Mouse (Mus musculus): ENCODE data around the gene Lingo4.

DNA sequence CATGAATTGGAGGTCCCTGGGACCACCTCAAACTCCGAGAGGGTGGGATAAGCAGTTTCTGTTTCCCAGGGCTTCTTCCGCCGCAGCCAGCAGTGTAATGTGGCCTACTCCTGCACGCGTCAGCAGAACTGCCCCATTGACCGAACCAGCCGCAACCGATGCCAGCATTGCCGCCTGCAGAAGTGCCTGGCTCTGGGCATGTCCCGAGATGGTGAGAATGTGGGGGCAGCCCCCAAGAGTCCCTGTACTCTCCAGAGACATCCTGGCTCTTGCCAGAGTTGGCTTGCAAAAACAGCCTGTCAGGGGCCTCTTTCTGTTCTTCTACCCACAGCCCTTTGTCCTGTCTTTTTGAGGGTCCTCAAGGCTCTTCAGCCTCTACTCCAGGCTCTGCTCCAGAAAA, 10.9 kb upstream of the Lingo4 start:
- TF ChIP-seq POLR2AphosphoS5 (IDR thresholded peaks at IDR 0.05; ENCODE audit: insufficient replicate concordance, low read depth, low read length) (no peak), CTCF (IDR thresholded peaks at IDR 0.05; ENCODE audit: low read depth, low read length) (no peak), GATA1 (IDR thresholded peaks at IDR 0.05; ENCODE audit: borderline replicate concordance, low read length) (no peak)

Data from G1E (cell line).